Mouse (Mus musculus) brain, embryonic 18.5 days (tissue): ENCODE measurements around the gene Dppa3.
"Not testable (repeated sequence)": the region's sequence is repeated elsewhere in the genome, so short reads cannot be mapped to it uniquely, and the experiment has no call there.

Source experiments
- DNase-seq: peaks from one replicate; pipeline ENCODE4 v3.0.0-alpha.2; 2012; ENCODE audit warnings: low read depth, low spot score

The Dppa3 gene

GRCm38 (mm10) chr6:122609771-122610170 is 16.4 kb upstream of the Dppa3 start, which contains the start of gene Gdf3:
Gene Gdf3, minus strand, starts transcription at chr6:122610087.
- DNase-seq: no peak

- no peak for DNase-seq
Measured at GRCm38 (mm10) chr6:122612426-122612825, 13.8 kb upstream of the Dppa3 start.

- no peak for DNase-seq
Measured at GRCm38 (mm10) chr6:122614047-122614446, 12.2 kb upstream of the Dppa3 start.

GRCm38 (mm10) chr6:122616022-122616421 is 10.2 kb upstream of the Dppa3 start:
- no peak for DNase-seq

GRCm38 (mm10) chr6:122621066-122621465 is 5.1 kb upstream of the Dppa3 start:
- no peak for DNase-seq

- no peak for DNase-seq
Measured at GRCm38 (mm10) chr6:122624480-122624879, 1.7 kb upstream of the Dppa3 start.

GRCm38 (mm10) chr6:122625156-122625555 is 1.1 kb upstream of the Dppa3 start:
- no peak for DNase-seq

- DNase-seq: no peak
Measured at GRCm38 (mm10) chr6:122627469-122628108, 1.4 kb downstream of the Dppa3 start.

- no peak for DNase-seq
Measured at GRCm38 (mm10) chr6:122633411-122633810, 7.2 kb downstream of the Dppa3 start.

- no peak for DNase-seq
Measured at GRCm38 (mm10) chr6:122635315-122635714, 9.1 kb downstream of the Dppa3 start.

- no peak for DNase-seq
Measured at GRCm38 (mm10) chr6:122636666-122637065, 10.5 kb downstream of the Dppa3 start.

GRCm38 (mm10) chr6:122637566-122637965 is 11.4 kb downstream of the Dppa3 start:
- DNase-seq: not testable (repeated sequence)

- not testable (repeated sequence) for DNase-seq
Measured at GRCm38 (mm10) chr6:122644196-122644595, 18.0 kb downstream of the Dppa3 start.

GRCm38 (mm10) chr6:122649903-122650302 is 23.7 kb downstream of the Dppa3 start:
- DNase-seq: no peak

- DNase-seq: no peak
Measured at GRCm38 (mm10) chr6:122650398-122650980, 24.3 kb downstream of the Dppa3 start.

GRCm38 (mm10) chr6:122654301-122654700 is 28.1 kb downstream of the Dppa3 start:
- DNase-seq: no peak

GRCm38 (mm10) chr6:122657630-122658029 is 31.4 kb downstream of the Dppa3 start:
- DNase-seq: no peak

GRCm38 (mm10) chr6:122659567-122659966 is 33.4 kb downstream of the Dppa3 start:
- DNase-seq: no peak

- no peak for DNase-seq
Measured at GRCm38 (mm10) chr6:122660601-122661379, 34.6 kb downstream of the Dppa3 start.

GRCm38 (mm10) chr6:122662551-122663264 is 36.5 kb downstream of the Dppa3 start:
- DNase-seq: no peak

- DNase-seq: no peak
Measured at GRCm38 (mm10) chr6:122663596-122664206, 37.5 kb downstream of the Dppa3 start.

- DNase-seq: no peak
Measured at GRCm38 (mm10) chr6:122665866-122666265, 39.7 kb downstream of the Dppa3 start.
